Mouse (Mus musculus) left cerebral cortex, adult 18-20 months (tissue): Measurements from ENCODE around the gene Csde1. TPM values are rescaled to one million over a fixed set of nuclear protein-coding genes. Genes with fewer than 3 reads are reported as not detected.

ENCODE experiments used
- DNase-seq, 2 experiments: peaks; one replicate each; pipeline ENCODE4 v3.0.0; 2021 to 2022; ENCODE audit warnings: low spot score in 2 of 2, mixed read lengths in 1 of 2
- total RNA-seq, 2 experiments: library from RNA; stranded (reverse); gene quantifications; 2 replicates each; pipeline ENCODE4 v1.2.3; 2021

The Csde1 gene
- total RNA-seq, 2 experiments from 2014 or later, result 234 to 238 TPM

DNA sequence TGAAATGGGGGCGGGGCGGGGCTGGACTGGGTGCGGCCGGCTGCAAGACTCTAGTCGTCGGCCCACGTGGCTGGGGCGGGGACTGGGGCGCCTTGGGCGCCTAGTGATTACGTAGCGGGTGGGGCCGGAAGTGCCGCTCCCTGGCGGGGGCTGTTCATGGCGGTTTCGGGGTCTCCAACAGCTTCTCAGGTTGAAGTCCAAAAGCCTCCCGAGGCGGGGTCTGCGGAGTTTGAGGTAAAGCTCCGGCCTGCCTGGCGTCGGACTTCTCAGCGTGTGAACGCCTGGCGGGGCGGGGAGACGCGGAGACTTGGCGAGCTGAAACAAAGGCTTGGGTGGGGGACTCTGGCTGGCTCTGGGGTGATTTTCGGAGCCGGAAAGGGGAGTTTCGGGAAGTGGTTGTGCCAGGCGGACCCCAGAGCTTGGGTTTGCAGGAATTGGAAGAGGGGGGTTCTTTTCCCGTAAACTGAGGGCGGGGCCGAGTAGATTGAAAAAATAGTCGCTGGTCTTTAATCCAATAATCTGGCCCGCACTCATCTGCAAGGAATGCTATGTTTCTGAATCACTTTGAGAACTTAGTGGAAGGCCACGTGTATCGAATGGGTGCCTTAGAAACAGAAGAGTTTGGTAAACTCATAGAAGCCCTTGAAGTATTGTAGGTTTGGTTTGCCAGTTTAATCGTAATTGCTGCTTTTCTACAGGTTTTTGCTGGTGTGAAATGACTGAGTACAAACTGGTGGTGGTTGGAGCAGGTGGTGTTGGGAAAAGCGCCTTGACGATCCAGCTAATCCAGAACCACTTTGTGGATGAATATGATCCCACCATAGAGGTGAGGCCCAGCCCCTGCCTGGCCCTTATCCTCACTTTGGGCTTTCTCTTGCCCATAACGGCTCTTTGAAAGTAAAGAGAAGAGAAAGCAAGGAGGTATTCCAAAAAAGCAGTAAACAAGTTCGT, 38.3 kb downstream of the Csde1 start, which contains the start of gene Nras:
Nras (plus strand) TSS at position 79 of the 951 bp plus-strand sequence.
- DNase-seq, result peak; percentile 93

GRCm38 (mm10) chr3:103066927-103067326, 46.7 kb downstream of the Csde1 start:
- no peak for DNase-seq

DNA sequence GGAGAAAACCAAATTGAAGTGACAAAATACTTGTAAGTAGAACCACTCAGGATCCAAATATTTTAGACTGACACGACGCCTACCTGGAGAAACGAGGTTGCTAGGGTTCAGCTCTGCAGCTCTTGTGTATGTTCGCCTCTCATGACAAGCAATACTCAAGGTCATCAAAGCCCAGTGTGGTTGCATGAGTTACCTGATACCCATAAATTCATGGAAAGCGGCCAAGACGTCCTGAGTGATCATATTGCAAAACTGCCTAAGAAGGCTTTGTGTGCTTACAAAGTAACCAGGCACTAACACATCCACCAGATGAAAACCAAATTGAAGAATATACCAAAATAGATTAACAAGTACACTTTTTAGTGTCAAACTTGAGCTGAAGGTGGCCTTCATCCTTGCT, 48.7 kb downstream of the Csde1 start:
- no peak for DNase-seq

GRCm38 (mm10) chr3:103073771-103074170, 53.5 kb downstream of the Csde1 start, which contains the start of gene Ampd1:
Ampd1 (plus strand) TSS chr3:103074014.
- DNase-seq, result no peak

DNA sequence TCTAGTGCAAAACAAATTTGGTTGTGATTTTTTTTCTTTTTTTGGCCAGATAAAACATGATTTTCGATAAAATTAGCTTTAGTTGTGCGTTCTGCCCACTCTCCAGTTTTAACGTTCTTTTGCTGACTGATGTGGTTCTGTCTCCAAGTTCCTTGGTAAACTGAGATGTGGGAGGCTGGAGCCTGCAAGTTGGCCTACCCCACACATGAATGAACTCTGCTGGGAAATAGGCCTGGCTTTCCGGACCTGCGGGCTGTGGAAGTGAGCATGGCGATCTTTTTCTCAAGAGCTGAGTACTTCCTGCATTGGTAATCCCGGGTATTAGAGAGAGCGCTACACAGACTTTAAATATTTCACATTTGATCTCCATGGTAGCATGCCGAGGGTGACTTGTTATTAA, 55.6 kb downstream of the Csde1 start:
- DNase-seq, result no peak

GRCm38 (mm10) chr3:103076476-103076875, 56.2 kb downstream of the Csde1 start:
- DNase-seq, result no peak

- no peak for DNase-seq
Observed at GRCm38 (mm10) chr3:103079301-103079700, 59.1 kb downstream of the Csde1 start.

- no peak for DNase-seq
Observed at GRCm38 (mm10) chr3:103081051-103081450, 60.8 kb downstream of the Csde1 start.

- DNase-seq, result no peak
Observed at GRCm38 (mm10) chr3:103081861-103082453, 61.7 kb downstream of the Csde1 start.

GRCm38 (mm10) chr3:103082761-103083160, 62.5 kb downstream of the Csde1 start:
- DNase-seq, result no peak

- no peak for DNase-seq
Observed at GRCm38 (mm10) chr3:103085986-103086385, 65.8 kb downstream of the Csde1 start.

DNA sequence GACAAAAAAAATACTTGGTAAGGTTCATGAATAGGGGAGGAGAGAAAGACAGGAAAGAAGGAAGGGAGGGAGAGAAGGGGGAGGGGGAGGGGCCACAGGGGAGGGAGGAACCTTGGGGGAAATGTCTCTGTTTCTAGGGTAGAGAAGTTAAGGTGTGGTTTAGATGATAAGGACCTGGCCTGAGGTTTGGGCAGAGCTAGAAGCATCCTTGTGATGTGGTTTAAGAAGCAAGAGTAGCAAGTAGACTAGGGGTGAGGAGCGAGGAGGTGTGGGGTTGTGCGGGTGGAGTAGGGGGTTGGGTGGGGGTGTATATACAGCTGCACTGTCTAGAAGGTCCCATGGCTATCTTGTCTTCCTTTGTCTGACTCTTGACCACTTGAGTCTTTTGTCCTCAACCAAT, 71.5 kb downstream of the Csde1 start:
- DNase-seq, result no peak

DNA sequence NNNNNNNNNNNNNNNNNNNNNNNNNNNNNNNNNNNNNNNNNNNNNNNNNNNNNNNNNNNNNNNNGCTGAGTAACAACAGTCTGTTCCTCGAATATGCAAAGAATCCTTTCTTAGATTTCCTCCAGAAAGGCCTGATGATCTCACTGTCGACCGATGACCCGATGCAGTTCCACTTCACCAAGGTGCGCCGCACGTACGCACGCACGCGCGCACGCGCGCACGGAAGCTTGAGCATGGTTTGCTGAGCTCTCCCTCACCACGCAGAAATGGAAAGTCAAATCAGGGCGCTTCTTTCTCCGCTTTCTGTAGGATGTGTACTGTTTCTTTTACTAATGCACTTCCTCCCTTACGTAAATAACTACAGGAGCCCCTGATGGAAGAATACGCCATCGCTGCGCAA, 78.4 kb downstream of the Csde1 start:
- DNase-seq, result no peak

- DNase-seq, result no peak
Observed at GRCm38 (mm10) chr3:103099667-103100066, 79.4 kb downstream of the Csde1 start.

GRCm38 (mm10) chr3:103100735-103101134, 80.5 kb downstream of the Csde1 start:
- DNase-seq, result no peak

- no peak for DNase-seq
Observed at GRCm38 (mm10) chr3:103101194-103101593, 81.0 kb downstream of the Csde1 start.

DNA sequence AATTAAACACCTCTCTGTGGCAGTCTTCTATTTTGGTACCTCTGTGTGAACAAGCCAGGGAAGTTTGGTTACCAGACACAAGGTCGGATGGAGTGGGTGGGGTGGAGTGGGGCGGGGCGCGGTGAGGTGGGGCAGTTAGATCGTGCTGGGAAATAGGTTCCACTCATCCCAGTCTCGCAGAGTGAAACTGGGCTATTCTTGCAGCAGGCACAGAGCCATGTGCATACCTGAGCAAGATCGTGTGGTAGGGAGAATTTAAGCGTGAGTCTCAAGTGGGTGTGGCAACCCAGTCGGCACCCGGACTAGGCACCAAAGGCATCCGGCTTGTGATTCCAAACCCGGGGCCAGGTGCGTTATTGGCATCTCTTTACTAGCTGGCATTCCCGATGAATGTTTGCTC, 81.7 kb downstream of the Csde1 start:
- no peak for DNase-seq

GRCm38 (mm10) chr3:103102454-103103390, 82.5 kb downstream of the Csde1 start, which contains the start of gene Dennd2c:
Dennd2c (plus strand) TSS chr3:103102604.
- peak; percentile 50 to 56 for DNase-seq
